Comparison of ENCODE assay signal across 24 mouse cellular contexts in the genomic region with DNA sequence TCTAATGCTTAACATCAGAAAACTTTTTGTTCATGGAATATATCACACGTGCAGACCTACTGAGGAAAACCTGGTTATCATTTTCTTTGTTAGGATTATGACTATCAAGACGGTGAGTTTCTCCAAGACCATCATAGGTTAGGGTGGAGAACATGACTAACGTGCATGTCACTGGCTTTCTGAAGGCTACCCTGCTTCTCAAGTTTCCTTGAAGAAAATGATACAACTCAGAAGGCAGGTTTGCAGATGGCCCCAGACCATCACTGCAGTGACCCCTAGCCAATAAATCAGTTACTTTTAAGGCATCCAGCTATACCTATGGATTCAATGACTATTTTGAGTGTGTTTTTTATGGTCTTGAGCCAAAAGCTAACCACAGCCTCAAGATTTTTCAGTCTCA. TPM values are rescaled to one million over a fixed set of nuclear protein-coding genes. Genes with fewer than 3 reads are reported as not detected.
"Had no signal": no experiment of that assay in that cellular context is flagged by ENCODE, and none has a peak within 500 bp of the region (broad histone marks: within the 10 kb centered on the region; RNA-seq: fewer than 3 reads in every experiment).

No protein-coding gene starts in this region.

- H3K27ac ChIP-seq: heart, embryonic 10.5 days; hindbrain, embryonic 13.5 days; hindbrain, embryonic 15.5 days; hindbrain, postnatal 0 days; kidney, postnatal 0 days; layer of hippocampus, adult 2 months; left cerebral cortex, adult 2 months; limb, embryonic 13.5 days; limb, embryonic 15.5 days; liver, embryonic 12.5 days; liver, embryonic 14.5 days had no signal

- H3K9me3 ChIP-seq: heart, embryonic 10.5 days; heart, embryonic 12.5 days; hindbrain, embryonic 13.5 days; hindbrain, embryonic 15.5 days; limb, embryonic 13.5 days; limb, embryonic 15.5 days; liver, embryonic 12.5 days had no signal

- H3K27me3 ChIP-seq: heart, embryonic 12.5 days; hindbrain, embryonic 13.5 days; hindbrain, embryonic 15.5 days; limb, embryonic 13.5 days; limb, embryonic 15.5 days; liver, embryonic 12.5 days had no signal

- H3K4me2 ChIP-seq: heart, embryonic 12.5 days; hindbrain, embryonic 13.5 days; hindbrain, embryonic 15.5 days; limb, embryonic 13.5 days; limb, embryonic 15.5 days; liver, embryonic 12.5 days had no signal

- H3K9ac ChIP-seq: heart, embryonic 12.5 days; hindbrain, embryonic 13.5 days; hindbrain, embryonic 15.5 days; limb, embryonic 13.5 days; limb, embryonic 15.5 days; liver, embryonic 12.5 days; liver, embryonic 14.5 days had no signal

- H3K4me3 ChIP-seq: heart, embryonic 10.5 days; heart, embryonic 12.5 days; hindbrain, embryonic 13.5 days; hindbrain, embryonic 15.5 days; layer of hippocampus, adult 2 months; left cerebral cortex, adult 2 months; limb, embryonic 13.5 days; limb, embryonic 15.5 days; liver, embryonic 12.5 days had no signal

- DNase-seq: gastrocnemius, postnatal 14 days; gastrocnemius, postnatal 36 days; heart, adult 18-20 months; heart, postnatal 10 days; heart, postnatal 4 days; kidney, adult 18-20 months; kidney, postnatal 14 days; kidney, postnatal 4 days; left cerebral cortex, postnatal 4 days; lung, adult 18-20 months had no signal

- ATAC-seq: hindbrain, postnatal 0 days; intestine, postnatal 0 days; liver, embryonic 12.5 days had no signal

- H3K4me1 ChIP-seq: heart, embryonic 10.5 days; hindbrain, embryonic 13.5 days; liver, embryonic 12.5 days had no signal

- H3K36me3 ChIP-seq: heart, embryonic 10.5 days; heart, embryonic 12.5 days; hindbrain, embryonic 13.5 days; hindbrain, embryonic 15.5 days; liver, embryonic 12.5 days had no signal

RNA-seq across cellular contexts. Expression of gene Prrx1, which starts 38.6 kb away (rescaled TPM):
- total RNA-seq: granulocyte monocyte progenitor cell, adult 5-6 weeks had no signal
